ENCODE assay signal across 15 mouse cellular contexts in the genomic region with DNA sequence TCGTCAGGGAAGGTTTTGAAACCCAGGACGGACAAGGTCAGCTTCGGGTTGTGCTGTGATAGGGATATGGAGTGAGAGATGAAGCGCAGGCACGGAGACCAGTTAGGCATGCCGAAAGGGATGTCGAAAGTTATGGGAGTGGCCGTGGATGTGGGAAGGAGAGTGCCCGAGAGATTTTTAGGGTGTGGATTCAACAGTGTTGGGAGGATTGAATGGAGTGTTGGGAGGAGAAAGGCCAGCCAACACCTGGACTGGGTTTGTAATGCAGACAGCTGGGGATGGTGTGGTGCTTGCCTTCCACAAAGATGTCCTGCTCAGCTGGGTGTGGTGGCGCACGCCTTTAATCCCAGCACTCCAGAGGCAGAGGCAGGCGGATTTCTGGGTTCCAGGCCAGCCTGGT.
"Had no signal": no experiment of that assay in that cellular context is flagged by ENCODE, and none has a peak within 500 bp of the region (broad histone marks: within the 10 kb centered on the region; RNA-seq: fewer than 3 reads in every experiment).

No protein-coding gene starts in this region.

- H3K4me3 ChIP-seq: neural tube, embryonic 15.5 days; stomach, embryonic 15.5 days had no signal

- H3K36me3 ChIP-seq: neural tube, embryonic 15.5 days; stomach, embryonic 15.5 days had no signal

- DNase-seq: retina, postnatal 1 day; right cerebral cortex, adult 18-20 months; right cerebral cortex, postnatal 14 days; right cerebral cortex, postnatal 25 days; right cerebral cortex, postnatal 4 days; spleen, adult 18-20 months; thymus, adult 18-20 months; thymus, adult 2 months; thymus, postnatal 14 days; thymus, postnatal 25 days; thymus, postnatal 36 days; thymus, postnatal 4 days had no signal

- H3K9me3 ChIP-seq: neural tube, embryonic 15.5 days; stomach, embryonic 15.5 days had no signal

- H3K27ac ChIP-seq: neural tube, embryonic 15.5 days; stomach, embryonic 15.5 days; stomach, postnatal 0 days had no signal

- H3K27me3 ChIP-seq: stomach, embryonic 15.5 days had no signal

- H3K9ac ChIP-seq: neural tube, embryonic 15.5 days; stomach, embryonic 15.5 days had no signal
